Mouse (Mus musculus): Measurements from ENCODE around the gene Cdk19.

DNA sequence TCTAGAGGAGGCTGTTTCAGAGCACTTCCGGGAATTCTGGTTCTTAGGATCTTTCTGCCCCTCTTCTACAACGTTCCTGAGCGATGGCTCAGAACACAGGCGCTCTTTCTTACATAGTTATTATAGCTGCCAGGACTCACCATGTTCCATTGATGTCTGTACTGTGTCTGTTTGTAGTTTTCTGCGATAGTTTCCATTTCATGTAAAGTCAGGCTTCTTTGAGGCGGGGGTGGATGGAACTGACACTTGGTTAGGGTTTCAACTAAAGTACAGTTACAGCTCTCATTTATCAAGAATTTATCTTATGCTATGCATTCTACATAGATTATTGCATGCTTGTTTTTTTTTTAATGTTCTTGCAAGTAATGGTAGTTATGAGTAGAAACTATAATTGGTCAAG, 89.3 kb downstream of the Cdk19 start:
- TF ChIP-seq CTCF (IDR thresholded peaks at IDR 0.05; ENCODE audit: insufficient read depth, low read depth, low read length) = no peak
- no peak for TF ChIP-seq POLR2A (IDR thresholded peaks at IDR 0.05; ENCODE audit: insufficient read depth, low read depth, low read length)
